Mouse (Mus musculus) spleen, postnatal 14 days (tissue): Measurements from ENCODE around the gene C1rb.
"Not testable (repeated sequence)": the region's sequence is repeated elsewhere in the genome, so short reads cannot be mapped to it uniquely, and the experiment has no call there.

Source experiments
- DNase-seq, 2 experiments: peaks; one replicate each; pipeline ENCODE4 v3.0.0; 2021 to 2022; ENCODE audit warnings: low spot score in 2 of 2

Gene C1rb

DNA sequence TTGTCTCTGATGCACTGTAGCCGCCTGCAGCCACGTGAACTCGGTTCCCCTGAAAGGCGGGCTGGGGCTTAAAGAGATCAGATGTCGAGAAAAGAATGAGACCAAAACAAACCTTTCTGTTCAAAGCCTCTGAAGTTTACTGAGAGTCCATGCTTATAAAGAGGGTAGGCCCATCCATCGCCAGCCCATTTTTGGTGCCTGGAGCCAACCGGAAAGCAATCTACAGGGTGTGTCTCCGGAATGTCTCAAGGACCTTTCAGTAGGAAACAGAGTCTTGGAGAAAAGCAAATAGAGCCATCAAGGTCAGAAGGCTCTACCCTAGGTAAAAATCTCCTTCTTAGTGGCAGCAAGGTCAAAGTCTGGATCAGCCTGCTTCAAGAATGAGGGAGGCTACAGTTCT lies 23.0 kb downstream of the C1rb start:
- no peak for DNase-seq

- DNase-seq: no peak
These were observed 31.9 kb downstream of the C1rb start for GRCm38 (mm10) chr6:124602031-124602430.

DNA sequence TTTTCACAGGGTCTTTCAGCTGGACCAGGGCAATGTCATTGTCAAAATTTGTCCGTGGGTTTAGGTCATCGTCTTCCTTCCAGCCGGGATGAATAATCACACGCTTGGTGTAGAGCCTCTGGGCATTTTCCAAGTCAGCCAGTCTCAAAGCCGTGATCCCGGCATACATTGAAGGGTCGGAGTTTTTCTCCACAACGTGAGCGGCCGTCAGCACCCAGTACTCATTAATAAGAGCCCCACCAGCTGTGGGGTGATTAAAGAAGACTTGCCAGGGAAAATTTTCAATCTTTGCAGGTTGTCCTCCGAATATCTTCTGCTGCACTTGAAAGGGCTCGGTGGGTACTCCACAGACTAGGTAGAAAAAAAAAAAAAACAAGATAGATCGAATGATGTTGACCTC lies 55.5 kb downstream of the C1rb start:
- DNase-seq: no peak

DNA sequence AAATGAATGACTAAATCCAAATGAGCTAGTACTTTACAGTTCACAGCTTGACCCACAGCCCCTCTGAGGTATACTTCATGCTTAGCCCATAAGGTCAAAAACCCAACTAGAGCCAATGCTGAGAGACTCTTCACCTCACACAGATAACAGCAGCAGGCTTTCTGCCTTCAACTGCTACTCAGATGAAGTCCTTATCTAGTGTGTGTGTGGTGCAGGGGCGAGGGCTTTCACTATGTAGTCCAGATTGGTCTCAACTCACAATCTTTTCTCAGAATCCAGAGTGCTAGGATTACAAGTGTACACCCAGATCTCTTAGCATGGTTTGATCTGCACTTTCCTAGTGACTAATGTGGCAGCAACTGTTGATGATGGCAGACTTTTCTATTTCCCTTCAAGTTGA lies 56.1 kb downstream of the C1rb start:
- not testable (repeated sequence) for DNase-seq

- no peak for DNase-seq
These were observed 60.7 kb downstream of the C1rb start for GRCm38 (mm10) chr6:124630763-124631162.
